ENCODE assay signal across 8 mouse cellular contexts in genomic region chr17:84878316-84878715, GRCm38 (mm10).
DNase-seq lines count a peak whose midpoint lies in the region; ATAC-seq and TF ChIP-seq lines count a peak whose summit lies in the region.

No protein-coding gene starts in this region.

- H3K27me3 ChIP-seq in thymus, adult 2 months (ENCODE audit: control insufficient read depth, insufficient read depth, low read length): no peaks in the 10 kb centered on the region
- H3K27me3 ChIP-seq in liver, embryonic 15.5 days: no peaks in the 10 kb centered on the region

- H3K4me3 ChIP-seq in gastrocnemius, adult 2 months: peak overlapping the region; percentile 65
- no peak overlapping the region for H3K4me3 ChIP-seq in thymus, adult 2 months (ENCODE audit: control insufficient read depth, insufficient read depth, low read length)
- peak overlapping the region; percentile 48 for H3K4me3 ChIP-seq in liver, embryonic 15.5 days (replicated peaks)

- no peaks in the 10 kb centered on the region for H3K9me3 ChIP-seq in liver, embryonic 15.5 days (replicated peaks)

- intact Hi-C loops in gastrocnemius, adult 2 months (cut with DNase I): loop anchor here (2.0 to 5.0 kb wide), 3 partner anchors 44 to 209 kb away; partner anchors contain the start of gene Ppm1b

- peak; percentile 75 for ATAC-seq in liver, embryonic 15.5 days (ENCODE audit: insufficient read depth)

- no peak for TF ChIP-seq CTCF in gastrocnemius, adult 2 months (IDR thresholded peaks at IDR 0.05)
- TF ChIP-seq CTCF in thymus, adult 2 months (IDR thresholded peaks at IDR 0.05; ENCODE audit: borderline replicate concordance, control insufficient read depth, extremely low read depth, insufficient read depth, low read length, poor library complexity): no peak

- no peak for DNase-seq in gastrocnemius, adult 2 months
- DNase-seq in gastrocnemius, postnatal 25 days: no peak
- no peak for DNase-seq in thymus, adult 2 months
- no peak for DNase-seq in thymus, postnatal 36 days
- no peak for DNase-seq in testis, postnatal 14 days (ENCODE audit: low spot score)
- no peak for DNase-seq in layer of hippocampus, postnatal 10 days (ENCODE audit: low spot score in 2 of 2)
- no peak for DNase-seq in thymus, postnatal 4 days

- H3K4me2 ChIP-seq in liver, embryonic 15.5 days: peak overlapping the region; percentile 67

- peak overlapping the region; percentile 90 for H3K27ac ChIP-seq in gastrocnemius, adult 2 months
- peak overlapping the region; percentile 52; the same call in 1 of the 2 replicates for H3K27ac ChIP-seq in thymus, adult 2 months (ENCODE audit: control insufficient read depth, insufficient read depth, low read length)
- peak overlapping the region; percentile 85 for H3K27ac ChIP-seq in liver, embryonic 15.5 days (replicated peaks)

- peak overlapping the region; percentile 49; the same call in 1 of the 2 replicates for H3K9ac ChIP-seq in liver, embryonic 15.5 days

- no peaks in the 10 kb centered on the region for H3K36me3 ChIP-seq in thymus, adult 2 months (ENCODE audit: control insufficient read depth, insufficient read depth, low read length)
- H3K36me3 ChIP-seq in liver, embryonic 15.5 days (replicated peaks): no peaks in the 10 kb centered on the region

- TF ChIP-seq POLR2A in thymus, adult 2 months (IDR thresholded peaks at IDR 0.05; ENCODE audit: control insufficient read depth, extremely low read depth, insufficient read depth, low read length, poor library complexity): no peak

- H3K4me1 ChIP-seq in thymus, adult 2 months (replicated peaks; ENCODE audit: control insufficient read depth, insufficient read depth, low read length): 0 out of 2 replicates have a peak, but pooled peaks cover 2% of the 10 kb centered on the region
- H3K4me1 ChIP-seq in liver, embryonic 15.5 days (replicated peaks): peaks cover 34% of the 10 kb centered on the region

- WGBS in thymus, adult 2 months: 93% methylated on average over 5 of the region's 5 CpGs
- WGBS in liver, embryonic 15.5 days (ENCODE audit: insufficient replicate concordance): 65% methylated on average over 5 of the region's 5 CpGs
